In the genomic region with DNA sequence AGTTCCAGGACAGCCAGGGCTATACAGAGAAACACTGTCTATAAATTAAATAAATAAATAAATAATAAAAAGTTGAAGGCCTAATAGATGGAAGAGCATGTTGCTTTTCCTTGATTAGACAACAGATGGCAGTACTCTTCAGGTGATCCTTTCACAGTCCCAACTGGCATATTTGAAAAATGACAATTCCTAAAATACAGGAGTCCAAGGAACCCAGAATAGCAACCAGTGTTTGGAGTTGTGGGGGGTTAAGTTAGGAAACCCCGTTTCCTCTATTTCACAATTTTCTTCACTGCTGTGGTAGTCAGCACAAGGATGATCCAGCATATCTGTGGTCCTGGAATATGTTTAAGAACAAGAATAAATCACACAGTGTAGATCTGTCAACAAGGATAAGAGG, we compare ENCODE assay signal across 22 mouse cellular contexts. TPM values are rescaled to one million over a fixed set of nuclear protein-coding genes. Genes with fewer than 3 reads are reported as not detected.
DNase-seq lines count a peak whose midpoint lies in the region; ATAC-seq and TF ChIP-seq lines count a peak whose summit lies in the region.
"Had no signal": no experiment of that assay in that cellular context is flagged by ENCODE, and none has a peak within 500 bp of the region (broad histone marks: within the 10 kb centered on the region; RNA-seq: fewer than 3 reads in every experiment).

No protein-coding gene starts in this region.

- 82% methylated on average over 1 of the region's 1 CpGs for WGBS in heart, adult 2 months
- WGBS in liver, postnatal 0 days (ENCODE audit: insufficient replicate concordance), result 48% methylated on average over 1 of the region's 1 CpGs
- WGBS in liver, embryonic 12.5 days (ENCODE audit: insufficient replicate concordance), result 71% methylated on average over 1 of the region's 1 CpGs

- no peak overlapping the region for H3K4me3 ChIP-seq in heart, adult 2 months
- H3K4me3 ChIP-seq in liver, postnatal 0 days (ENCODE audit: low read depth, low read length), result no peak overlapping the region
- H3K4me3 ChIP-seq in liver, embryonic 12.5 days, result no peak overlapping the region
- H3K4me3 ChIP-seq: erythroblast, embryonic 14.5 days; kidney, embryonic 15.5 days; neural tube, embryonic 13.5 days; stomach, embryonic 15.5 days had no signal

- DNase-seq in heart, adult 2 months, result no peak
- no peak for DNase-seq in heart, adult 11 months
- no peak for DNase-seq in liver, postnatal 0 days
- peak; percentile 15 for DNase-seq in A20 (ENCODE audit: low read depth, low spot score)
- DNase-seq in brain, adult 2 months (ENCODE audit: low read depth, low spot score), result peak; percentile 57
- no peak for DNase-seq in frontal cortex, postnatal 10 days (ENCODE audit: low spot score in 2 of 2)
- no peak for DNase-seq in Muller cell, postnatal 12 days (ENCODE audit: inconsistent ontology term)
- DNase-seq: adrenal gland, adult 2 months; cerebellum, adult 18-20 months; embryo, embryonic 11 days; forebrain, postnatal 0 days; gastrocnemius, postnatal 10 days; heart, postnatal 36 days; thymus, postnatal 14 days had no signal

- no peak overlapping the region for H3K4me2 ChIP-seq in liver, postnatal 0 days (ENCODE audit: low read depth, low read length)
- H3K4me2 ChIP-seq in liver, embryonic 12.5 days, result no peak overlapping the region
- H3K4me2 ChIP-seq: heart, embryonic 11.5 days; kidney, embryonic 15.5 days; neural tube, embryonic 13.5 days; stomach, embryonic 15.5 days had no signal

- no peak overlapping the region for H3K9ac ChIP-seq in heart, adult 2 months (ENCODE audit: low read depth, low read length)
- no peak overlapping the region for H3K9ac ChIP-seq in liver, postnatal 0 days (replicated peaks)
- H3K9ac ChIP-seq in liver, embryonic 12.5 days, result no peak overlapping the region
- H3K9ac ChIP-seq: forebrain, postnatal 0 days; kidney, embryonic 15.5 days; liver, embryonic 14.5 days; neural tube, embryonic 13.5 days; stomach, embryonic 15.5 days had no signal

- TF ChIP-seq EP300 in heart, adult 2 months (IDR thresholded peaks at IDR 0.05; ENCODE audit: insufficient read depth, low read depth, low read length), result no peak
- TF ChIP-seq EP300 in liver, postnatal 0 days (IDR thresholded peaks at IDR 0.05; ENCODE audit: low read depth), result no peak

- no peak for TF ChIP-seq POLR2A in heart, adult 2 months (IDR thresholded peaks at IDR 0.05; ENCODE audit: insufficient read depth, low read depth, low read length)

- no peaks in the 10 kb centered on the region; the same call in none of the 2 replicates for H3K36me3 ChIP-seq in heart, adult 2 months (ENCODE audit: control insufficient read depth, insufficient read depth, low read length)
- H3K36me3 ChIP-seq in liver, postnatal 0 days (replicated peaks; ENCODE audit: insufficient read depth, low read length), result peaks cover 40% of the 10 kb centered on the region
- peaks cover 52% of the 10 kb centered on the region for H3K36me3 ChIP-seq in liver, embryonic 12.5 days

- TF ChIP-seq CTCF in heart, adult 2 months (IDR thresholded peaks at IDR 0.05), result peak; percentile 63
- peak; percentile 32; the same call in 1 of the 2 replicates for TF ChIP-seq CTCF in liver, postnatal 0 days (IDR thresholded peaks at IDR 0.05; ENCODE audit: low read depth)

- no peak overlapping the region for H3K27ac ChIP-seq in heart, adult 2 months
- H3K27ac ChIP-seq in liver, postnatal 0 days (ENCODE audit: low read depth), result no peak overlapping the region
- H3K27ac ChIP-seq in liver, embryonic 12.5 days, result no peak overlapping the region
- H3K27ac ChIP-seq: kidney, embryonic 15.5 days; liver, embryonic 14.5 days; neural tube, embryonic 13.5 days; stomach, embryonic 15.5 days had no signal

- no peak for ATAC-seq in liver, postnatal 0 days
- ATAC-seq in liver, embryonic 12.5 days, result no peak
- ATAC-seq: CD4-positive, CD25-positive, alpha-beta regulatory T cell, adult 4 months; forebrain, postnatal 0 days had no signal

- peaks cover 2% of the 10 kb centered on the region for H3K79me2 ChIP-seq in heart, adult 2 months (replicated peaks; ENCODE audit: control insufficient read depth, insufficient read depth, low read length)

- no peaks in the 10 kb centered on the region for H3K27me3 ChIP-seq in heart, adult 2 months (ENCODE audit: control insufficient read depth, insufficient read depth, low read length)
- H3K27me3 ChIP-seq in liver, postnatal 0 days (ENCODE audit: insufficient read depth, low read length), result no peaks in the 10 kb centered on the region
- no peaks in the 10 kb centered on the region for H3K27me3 ChIP-seq in liver, embryonic 12.5 days (replicated peaks)
- H3K27me3 ChIP-seq: kidney, embryonic 15.5 days; neural tube, embryonic 13.5 days; stomach, embryonic 15.5 days had no signal

- no peaks in the 10 kb centered on the region for H3K4me1 ChIP-seq in heart, adult 2 months (ENCODE audit: control insufficient read depth, insufficient read depth, low read length)
- no peaks in the 10 kb centered on the region for H3K4me1 ChIP-seq in liver, postnatal 0 days (ENCODE audit: insufficient read depth)
- peaks cover 8% of the 10 kb centered on the region for H3K4me1 ChIP-seq in liver, embryonic 12.5 days
- H3K4me1 ChIP-seq: kidney, embryonic 15.5 days; neural tube, embryonic 13.5 days; stomach, embryonic 15.5 days had no signal

- H3K9me3 ChIP-seq in liver, postnatal 0 days (ENCODE audit: low read length), result no peaks in the 10 kb centered on the region
- H3K9me3 ChIP-seq in liver, embryonic 12.5 days (replicated peaks), result no peaks in the 10 kb centered on the region
- H3K9me3 ChIP-seq: kidney, embryonic 15.5 days; neural tube, embryonic 13.5 days; stomach, embryonic 15.5 days had no signal

- intact Hi-C loops in heart, adult 2 months (cut with DNase I), result loop anchor here (5.0 kb wide), 1 partner anchor 192 kb away; no protein-coding TSS in a partner anchor

RNA-seq across cellular contexts. Expression of gene Kmt5b, which starts 22.9 kb away (rescaled TPM):
- total RNA-seq in heart, adult 2 months (2021), result 10 to 100 TPM; 27.9 to 30.6 TPM
- polyA plus RNA-seq in heart, adult 2 months (2012; rRNA removed), result 9.3 and 13.7 TPM in 2 replicates
- polyA plus RNA-seq in liver, postnatal 0 days (2015; fragmentation: Nextera tagmentation; extraction: Ambion mirVana), result 4.7 and 6.2 TPM in 2 replicates
- 12.5 and 13.4 TPM in 2 replicates for polyA plus RNA-seq in liver, embryonic 12.5 days (2016; fragmentation: Nextera tagmentation; extraction: Ambion mirVana)

Comparison
In these comparisons a context has a peak if more than half of its experiments do, and no peak if none do; other contexts are left out.
1. DNase-seq: peak in A20 (single experiment) and brain, adult 2 months (single experiment); none in heart, adult 2 months (0 of 2), heart, adult 11 months (single experiment), liver, postnatal 0 days (single experiment), frontal cortex, postnatal 10 days (0 of 2) and Muller cell, postnatal 12 days (single experiment).